In the genomic region with DNA sequence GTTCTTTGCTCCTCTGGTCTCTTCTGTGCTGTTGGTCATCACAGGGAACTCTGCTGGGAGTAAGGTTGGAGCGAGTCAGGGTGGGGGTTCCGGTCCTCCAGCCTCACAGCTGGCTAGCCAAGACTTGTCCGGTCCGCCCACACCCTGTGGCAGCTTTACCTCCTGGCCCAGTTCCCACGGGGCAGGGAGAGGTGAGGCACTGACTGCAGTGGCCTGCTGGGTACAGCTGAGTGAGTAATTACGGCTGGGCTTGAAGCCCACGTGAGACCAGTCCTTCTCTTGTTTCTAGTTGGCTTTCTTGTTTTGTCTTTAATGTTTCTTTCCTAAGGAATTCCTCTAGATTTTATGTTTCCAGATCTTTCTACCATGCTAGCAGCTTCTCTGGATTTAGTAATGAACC, we compare ENCODE assay signal across 8 mouse cellular contexts. TPM values are rescaled to one million over a fixed set of nuclear protein-coding genes. Genes with fewer than 3 reads are reported as not detected.
DNase-seq lines count a peak whose midpoint lies in the region; ATAC-seq and TF ChIP-seq lines count a peak whose summit lies in the region.
"Had no signal": no experiment of that assay in that cellular context is flagged by ENCODE, and none has a peak within 500 bp of the region (broad histone marks: within the 10 kb centered on the region; RNA-seq: fewer than 3 reads in every experiment).

No protein-coding gene starts in this region.

- no peaks in the 10 kb centered on the region for H3K36me3 ChIP-seq in ES-Bruce4 (ENCODE audit: control insufficient read depth, insufficient read depth, low read length, poor library complexity, severe bottlenecking)
- H3K36me3 ChIP-seq in hindbrain, postnatal 0 days (ENCODE audit: insufficient read depth, low read length): no peaks in the 10 kb centered on the region

- no peak for TF ChIP-seq POLR2A in ES-Bruce4 (IDR thresholded peaks at IDR 0.05; ENCODE audit: insufficient read depth, low read length)

- H3K9ac ChIP-seq in ES-Bruce4 (ENCODE audit: low read depth, poor library complexity, severe bottlenecking): 0 out of 2 replicates have a peak overlapping the region, but pooled peaks have one; percentile 27
- H3K9ac ChIP-seq in hindbrain, postnatal 0 days (replicated peaks; ENCODE audit: low read length): no peak overlapping the region

- peak; percentile 65 for DNase-seq in adrenal gland, postnatal 25 days
- peak; percentile 58 for DNase-seq in gastrocnemius, adult 18-20 months (ENCODE audit: low spot score)
- DNase-seq in hindbrain, postnatal 0 days (ENCODE audit: low spot score): peak; percentile 30
- peak; percentile 71 for DNase-seq in lung, postnatal 14 days
- no peak for DNase-seq in frontal cortex, postnatal 25 days (ENCODE audit: low spot score in 2 of 2)
- no peak for DNase-seq in frontal cortex, postnatal 14 days (ENCODE audit: low spot score in 2 of 2)

- 27% methylated on average over 7 of the region's 7 CpGs for WGBS in hindbrain, postnatal 0 days

- no peaks in the 10 kb centered on the region for H3K27me3 ChIP-seq in ES-Bruce4 (ENCODE audit: control insufficient read depth, insufficient read depth, low read length, poor library complexity, severe bottlenecking)
- H3K27me3 ChIP-seq in hindbrain, postnatal 0 days (ENCODE audit: insufficient read depth, low read length): no peaks in the 10 kb centered on the region

- TF ChIP-seq CTCF in ES-Bruce4 (IDR thresholded peaks at IDR 0.05; ENCODE audit: low read depth, low read length): no peak
- TF ChIP-seq CTCF in hindbrain, postnatal 0 days (IDR thresholded peaks at IDR 0.05; ENCODE audit: low read depth): no peak

- H3K4me3 ChIP-seq in ES-Bruce4 (ENCODE audit: low read depth, low read length): no peak overlapping the region
- H3K4me3 ChIP-seq in hindbrain, postnatal 0 days (ENCODE audit: low read length): no peak overlapping the region
- H3K4me3 ChIP-seq: erythroblast, embryonic 14.5 days had no signal

- TF ChIP-seq EP300 in ES-Bruce4 (IDR thresholded peaks at IDR 0.05; ENCODE audit: insufficient read depth, low read depth, low read length): 0 out of 2 replicates have a peak, but pooled peaks have one; percentile 16

- ATAC-seq in hindbrain, postnatal 0 days: 0 out of 2 replicates have a peak, but pooled peaks have one; percentile 43

- H3K4me2 ChIP-seq in hindbrain, postnatal 0 days (ENCODE audit: low read depth, low read length): no peak overlapping the region

- H3K9me3 ChIP-seq in ES-Bruce4 (replicated peaks; ENCODE audit: control insufficient read depth, insufficient read depth, low read length, poor library complexity, severe bottlenecking): no peaks in the 10 kb centered on the region
- H3K9me3 ChIP-seq in hindbrain, postnatal 0 days (ENCODE audit: low read length): no peaks in the 10 kb centered on the region

- H3K4me1 ChIP-seq in ES-Bruce4 (ENCODE audit: control insufficient read depth, insufficient read depth, low read length): no peaks in the 10 kb centered on the region
- H3K4me1 ChIP-seq in hindbrain, postnatal 0 days (ENCODE audit: insufficient read depth, low read length): no peaks in the 10 kb centered on the region; the same call in 1 of the 2 replicates

- peak overlapping the region; percentile 4; the same call in 1 of the 2 replicates for H3K27ac ChIP-seq in ES-Bruce4 (ENCODE audit: insufficient read depth, low read length)
- H3K27ac ChIP-seq in hindbrain, postnatal 0 days: peak overlapping the region; percentile 29; the same call in 1 of the 2 replicates

RNA-seq across cellular contexts. Expression of gene Mink1, which starts 22.8 kb away (rescaled TPM):
- polyA plus RNA-seq in ES-Bruce4 (2011; ENCODE audit: insufficient read depth, insufficient read length, low read depth, missing spikeins): 25.2 and 31.8 TPM in 2 replicates
- total RNA-seq in adrenal gland, postnatal 25 days (2021): 45.7 and 58.9 TPM in 2 replicates
- 10 to 100 TPM; 28.8 to 34.1 TPM for total RNA-seq in gastrocnemius, adult 18-20 months (2021)
- total RNA-seq in hindbrain, postnatal 0 days (2014; rRNA removed): 56.6 and 73.3 TPM in 2 replicates
- polyA plus RNA-seq in hindbrain, postnatal 0 days (2015; fragmentation: Nextera tagmentation; extraction: Ambion mirVana): 13.6 and 15.2 TPM in 2 replicates

RNA-seq across cellular contexts. Expression of gene 4930544D05Rik, which starts 30.2 kb away (rescaled TPM):
- polyA plus RNA-seq in ES-Bruce4 (2011; ENCODE audit: insufficient read depth, insufficient read length, low read depth, missing spikeins): not detected in 2 replicates
- total RNA-seq in adrenal gland, postnatal 25 days (2021): not detected in 2 replicates
- total RNA-seq in gastrocnemius, adult 18-20 months (2021): not detected
- total RNA-seq in hindbrain, postnatal 0 days (2014; rRNA removed): not detected in 2 replicates
- polyA plus RNA-seq in hindbrain, postnatal 0 days (2015; fragmentation: Nextera tagmentation; extraction: Ambion mirVana): not detected in 2 replicates
- polyA plus RNA-seq: erythroblast, embryonic 14.5 days had no signal

RNA-seq across cellular contexts. Expression of gene Chrne, which starts 33.6 kb away (rescaled TPM):
- polyA plus RNA-seq in ES-Bruce4 (2011; ENCODE audit: insufficient read depth, insufficient read length, low read depth, missing spikeins): 0.56 TPM in 1 of 2 replicates, not detected in the other
- total RNA-seq in adrenal gland, postnatal 25 days (2021): not detected in 2 replicates
- 10 to 100 TPM; 14.7 to 20.6 TPM for total RNA-seq in gastrocnemius, adult 18-20 months (2021)
- 4.5 TPM in 1 of 2 replicates, not detected in the other for total RNA-seq in hindbrain, postnatal 0 days (2014; rRNA removed)
- polyA plus RNA-seq in hindbrain, postnatal 0 days (2015; fragmentation: Nextera tagmentation; extraction: Ambion mirVana): 0.42 and 0.59 TPM in 2 replicates

RNA-seq across cellular contexts. Expression of gene Pld2, which starts 45.6 kb away (rescaled TPM):
- 7.3 and 8.3 TPM in 2 replicates for polyA plus RNA-seq in ES-Bruce4 (2011; ENCODE audit: insufficient read depth, insufficient read length, low read depth, missing spikeins)
- total RNA-seq in adrenal gland, postnatal 25 days (2021): 8.7 and 14.5 TPM in 2 replicates
- total RNA-seq in gastrocnemius, adult 18-20 months (2021): 10 to 100 TPM; 12.2 to 17.7 TPM
- total RNA-seq in hindbrain, postnatal 0 days (2014; rRNA removed): 46.0 and 64.3 TPM in 2 replicates
- 17.7 and 19.1 TPM in 2 replicates for polyA plus RNA-seq in hindbrain, postnatal 0 days (2015; fragmentation: Nextera tagmentation; extraction: Ambion mirVana)

RNA-seq across cellular contexts. Expression of gene Gm40193, which starts 52.7 kb away (rescaled TPM):
- not detected in 2 replicates for polyA plus RNA-seq in ES-Bruce4 (2011; ENCODE audit: insufficient read depth, insufficient read length, low read depth, missing spikeins)
- total RNA-seq in adrenal gland, postnatal 25 days (2021): not detected in 2 replicates
- total RNA-seq in gastrocnemius, adult 18-20 months (2021): not detected
- not detected in 2 replicates for total RNA-seq in hindbrain, postnatal 0 days (2014; rRNA removed)
- not detected in 2 replicates for polyA plus RNA-seq in hindbrain, postnatal 0 days (2015; fragmentation: Nextera tagmentation; extraction: Ambion mirVana)
- polyA plus RNA-seq: erythroblast, embryonic 14.5 days had no signal

Comparison
In these comparisons a context has a peak if more than half of its experiments do, and no peak if none do; other contexts are left out.
1. DNase-seq: peak in adrenal gland, postnatal 25 days (single experiment), gastrocnemius, adult 18-20 months (single experiment), hindbrain, postnatal 0 days (single experiment) and lung, postnatal 14 days (single experiment); none in frontal cortex, postnatal 25 days (0 of 2) and frontal cortex, postnatal 14 days (0 of 2).